Mouse (Mus musculus) C2C12 (cell line): ENCODE data around the gene Phf5a.

Experiments used
- CTCF ChIP-seq: IDR thresholded peaks from one replicate; pipeline ENCODE4 v1.5.1; 2011; ENCODE audit not compliant: control insufficient read depth, insufficient read depth, insufficient read length
- MAX ChIP-seq: IDR thresholded peaks from one replicate; pipeline ENCODE4 v1.6.1; 2011; ENCODE audit warnings: mild to moderate bottlenecking, control low read depth

GRCm38 (mm10) chr15:81869985-81870384 lies 1.7 kb downstream of the Phf5a start:
- TF ChIP-seq CTCF (no peak), MAX (no peak)
